11 mouse cellular contexts compared by ENCODE assay signal in the genomic region with DNA sequence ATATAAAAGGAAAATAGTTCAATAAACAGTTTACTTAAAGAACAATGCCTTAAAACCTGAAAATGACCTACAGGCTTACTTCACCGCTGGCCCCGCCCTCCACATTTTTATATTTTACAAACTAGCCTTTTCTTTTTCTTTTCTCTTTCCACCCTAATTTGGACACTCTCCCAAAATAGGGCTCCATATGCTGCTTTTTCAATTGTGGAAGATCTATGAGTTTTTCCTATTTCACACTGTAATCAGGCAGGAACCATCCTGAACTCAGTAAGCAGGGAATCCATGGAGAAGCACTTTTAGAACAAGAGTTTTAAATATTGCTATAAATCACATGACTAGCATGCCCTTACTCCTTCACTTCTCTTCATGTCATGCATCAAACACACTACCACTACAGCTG.
"Had no signal": no experiment of that assay in that cellular context is flagged by ENCODE, and none has a peak within 500 bp of the region (broad histone marks: within the 10 kb centered on the region; RNA-seq: fewer than 3 reads in every experiment).

No protein-coding gene starts in this region.

- DNase-seq: lung, adult 18-20 months; lung, embryonic 14.5 days; lung, postnatal 10 days; lung, postnatal 4 days; midbrain, embryonic 14.5 days; retina, postnatal 1 day; right cerebral cortex, postnatal 14 days; spleen, adult 18-20 months; thymus, adult 2 months; thymus, postnatal 25 days; thymus, postnatal 4 days had no signal
